Mouse (Mus musculus) limb, embryonic 11.5 days (tissue): ENCODE results near the gene Anapc7. TPM values are rescaled to one million over a fixed set of nuclear protein-coding genes. Genes with fewer than 3 reads are reported as not detected.

Source experiments
- polyA plus RNA-seq: library from polyadenylated mRNA; unstranded; fragments of >200 nt; fragmentation: Nextera tagmentation; extraction: Ambion mirVana; gene quantifications from 2 replicates; pipeline ENCODE4 v1.2.1, GENCODE M21; 2014

The Anapc7 gene
- polyA plus RNA-seq, 1 experiment from 2014 or later, result 33.9 TPM

Other genes starting within 250 kb of the Anapc7 start
- gene Hvcn1, start 214.9 kb upstream of the Anapc7 start, polyA plus RNA-seq, result 6.0 and 8.5 TPM in 2 replicates
- 3.6 and 4.0 TPM in 2 replicates for gene Tctn1, start 157.2 kb upstream of the Anapc7 start, polyA plus RNA-seq
- 8.5 and 9.2 TPM in 2 replicates for gene Pptc7, start 137.3 kb upstream of the Anapc7 start, polyA plus RNA-seq
- gene Rad9b, start 67.5 kb upstream of the Anapc7 start, polyA plus RNA-seq, result 10.8 and 11.6 TPM in 2 replicates
- 169 and 180 TPM in 2 replicates for gene Vps29, start 67.3 kb upstream of the Anapc7 start, polyA plus RNA-seq
- gene Gpn3, start 49.8 kb upstream of the Anapc7 start, polyA plus RNA-seq, result 86.2 and 89.3 TPM in 2 replicates
- 99.6 and 107 TPM in 2 replicates for gene Fam216a, start 49.3 kb upstream of the Anapc7 start, polyA plus RNA-seq
- 45.4 and 52.0 TPM in 2 replicates for gene Arpc3, start 29.8 kb upstream of the Anapc7 start, polyA plus RNA-seq
- gene Atp2a2, start 80.5 kb downstream of the Anapc7 start, polyA plus RNA-seq, result 36.7 and 43.6 TPM in 2 replicates
- 39.6 and 41.6 TPM in 2 replicates for gene Ift81, start 192.8 kb downstream of the Anapc7 start, polyA plus RNA-seq
- gene P2rx7, start 222.2 kb downstream of the Anapc7 start, polyA plus RNA-seq, result 0.32 and 0.45 TPM in 2 replicates